Comparison of ENCODE assay signal across 8 mouse cellular contexts in the genomic region with DNA sequence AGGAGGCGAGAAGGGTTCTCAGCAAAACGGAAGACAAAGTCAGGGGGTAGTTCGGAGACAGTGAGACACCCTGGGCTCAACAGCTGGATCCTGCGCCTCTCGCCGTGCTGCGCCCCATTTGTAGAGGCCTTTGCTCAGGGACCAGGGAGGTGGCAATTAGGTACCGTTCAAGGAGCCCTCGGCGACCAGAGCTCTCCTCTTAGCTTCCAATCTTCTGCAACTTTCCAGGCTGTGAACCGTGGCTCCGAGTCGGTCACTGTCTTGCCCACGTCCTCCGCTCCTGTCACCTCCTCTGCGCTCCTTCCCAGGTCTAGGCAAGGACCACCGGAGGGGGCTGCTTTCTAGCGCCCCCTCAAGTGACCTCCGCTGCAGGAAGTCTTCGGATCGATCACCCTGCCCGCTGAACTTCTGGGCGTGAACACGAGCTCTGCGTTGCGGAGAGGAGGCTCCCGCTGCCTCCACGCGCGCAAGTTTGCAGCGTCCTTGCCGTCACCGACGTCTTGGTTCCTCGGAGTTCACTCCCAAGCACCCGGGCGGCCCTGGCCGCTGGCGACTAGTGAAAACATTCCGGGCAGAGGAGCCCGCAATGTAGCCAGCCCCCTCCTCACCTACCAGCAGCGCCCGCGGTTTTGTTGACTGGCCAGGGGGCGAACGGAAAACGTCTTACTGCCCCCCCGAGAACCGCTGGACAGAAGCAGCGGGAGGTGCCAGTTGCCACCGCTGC. TPM values are rescaled to one million over a fixed set of nuclear protein-coding genes. Genes with fewer than 3 reads are reported as not detected.
DNase-seq lines count a peak whose midpoint lies in the region; ATAC-seq and TF ChIP-seq lines count a peak whose summit lies in the region.

No protein-coding gene starts in this region.

- no peak for TF ChIP-seq POLR2A in ES-Bruce4 (IDR thresholded peaks at IDR 0.05; ENCODE audit: insufficient read depth, low read length)

- no peak for ATAC-seq in heart, embryonic 13.5 days (ENCODE audit: extremely low read depth, insufficient number of reproducible peaks, low FRiP score, low TSS enrichment)
- ATAC-seq in embryonic facial prominence, embryonic 13.5 days (ENCODE audit: insufficient number of reproducible peaks, insufficient read depth, low FRiP score, low TSS enrichment, low read depth) = no peak
- ATAC-seq in limb, embryonic 11.5 days (ENCODE audit: insufficient number of reproducible peaks, low FRiP score, low TSS enrichment, low read depth) = peak; percentile 44; the same call in 1 of the 2 replicates
- ATAC-seq in stomach, embryonic 14.5 days (ENCODE audit: insufficient number of reproducible peaks, insufficient read depth, low FRiP score, low read depth) = peak; percentile 43; the same call in 1 of the 2 replicates

- H3K9ac ChIP-seq in heart, embryonic 13.5 days = no peak overlapping the region
- 0 out of 2 replicates have a peak overlapping the region, but pooled peaks have one; percentile 6 for H3K9ac ChIP-seq in ES-Bruce4 (ENCODE audit: low read depth, poor library complexity, severe bottlenecking)
- H3K9ac ChIP-seq in embryonic facial prominence, embryonic 13.5 days = no peak overlapping the region
- H3K9ac ChIP-seq in limb, embryonic 11.5 days (ENCODE audit: low read length) = no peak overlapping the region
- no peak overlapping the region for H3K9ac ChIP-seq in stomach, embryonic 14.5 days (replicated peaks; ENCODE audit: low read depth, low read length)

- no peak overlapping the region for H3K27ac ChIP-seq in heart, embryonic 13.5 days (replicated peaks)
- H3K27ac ChIP-seq in ES-Bruce4 (ENCODE audit: insufficient read depth, low read length) = no peak overlapping the region
- no peak overlapping the region for H3K27ac ChIP-seq in embryonic facial prominence, embryonic 13.5 days
- H3K27ac ChIP-seq in limb, embryonic 11.5 days (replicated peaks; ENCODE audit: low read depth, low read length) = no peak overlapping the region
- no peak overlapping the region for H3K27ac ChIP-seq in stomach, embryonic 14.5 days (ENCODE audit: low read length)

- peak overlapping the region; percentile 53 for H3K4me3 ChIP-seq in heart, embryonic 13.5 days
- peak overlapping the region; percentile 77 for H3K4me3 ChIP-seq in ES-Bruce4 (ENCODE audit: low read depth, low read length)
- peak overlapping the region; percentile 48 for H3K4me3 ChIP-seq in embryonic facial prominence, embryonic 13.5 days
- peak overlapping the region; percentile 35 for H3K4me3 ChIP-seq in limb, embryonic 11.5 days (ENCODE audit: low read depth, low read length)
- peak overlapping the region; percentile 43 for H3K4me3 ChIP-seq in stomach, embryonic 14.5 days (ENCODE audit: low read depth, low read length)

- peak overlapping the region; percentile 87 for H3K4me2 ChIP-seq in heart, embryonic 13.5 days
- H3K4me2 ChIP-seq in embryonic facial prominence, embryonic 13.5 days = peak overlapping the region; percentile 92
- H3K4me2 ChIP-seq in limb, embryonic 11.5 days (ENCODE audit: low read depth, severe bottlenecking) = peak overlapping the region; percentile 68
- H3K4me2 ChIP-seq in stomach, embryonic 14.5 days (replicated peaks; ENCODE audit: low read depth, low read length) = peak overlapping the region; percentile 85

- peaks cover 18% of the 10 kb centered on the region for H3K4me1 ChIP-seq in heart, embryonic 13.5 days
- H3K4me1 ChIP-seq in ES-Bruce4 (ENCODE audit: control insufficient read depth, insufficient read depth, low read length) = no peaks in the 10 kb centered on the region
- peaks cover 18% of the 10 kb centered on the region for H3K4me1 ChIP-seq in embryonic facial prominence, embryonic 13.5 days
- H3K4me1 ChIP-seq in limb, embryonic 11.5 days (ENCODE audit: control insufficient read depth, insufficient read depth, low read length) = peaks cover 8% of the 10 kb centered on the region; the same call in 1 of the 2 replicates
- 0 out of 2 replicates have a peak, but pooled peaks cover 4% of the 10 kb centered on the region for H3K4me1 ChIP-seq in stomach, embryonic 14.5 days (ENCODE audit: control insufficient read depth, insufficient read depth, low read length)

- peaks cover 49% of the 10 kb centered on the region for H3K27me3 ChIP-seq in heart, embryonic 13.5 days (replicated peaks)
- H3K27me3 ChIP-seq in ES-Bruce4 (ENCODE audit: control insufficient read depth, insufficient read depth, low read length, poor library complexity, severe bottlenecking) = peaks cover 1% of the 10 kb centered on the region; the same call in 1 of the 2 replicates
- peaks cover 41% of the 10 kb centered on the region for H3K27me3 ChIP-seq in embryonic facial prominence, embryonic 13.5 days
- peaks cover 21% of the 10 kb centered on the region for H3K27me3 ChIP-seq in limb, embryonic 11.5 days (ENCODE audit: control insufficient read depth, insufficient read depth, low read length)
- peaks cover 22% of the 10 kb centered on the region for H3K27me3 ChIP-seq in stomach, embryonic 14.5 days (ENCODE audit: control insufficient read depth, insufficient read depth, low read length)

- no peaks in the 10 kb centered on the region for H3K36me3 ChIP-seq in heart, embryonic 13.5 days
- H3K36me3 ChIP-seq in ES-Bruce4 (ENCODE audit: control insufficient read depth, insufficient read depth, low read length, poor library complexity, severe bottlenecking) = no peaks in the 10 kb centered on the region
- H3K36me3 ChIP-seq in embryonic facial prominence, embryonic 13.5 days = no peaks in the 10 kb centered on the region
- H3K36me3 ChIP-seq in limb, embryonic 11.5 days (ENCODE audit: control insufficient read depth, insufficient read depth, low read length) = no peaks in the 10 kb centered on the region
- H3K36me3 ChIP-seq in stomach, embryonic 14.5 days (ENCODE audit: control insufficient read depth, insufficient read depth, low read length) = no peaks in the 10 kb centered on the region

- DNase-seq in heart, adult 18-20 months = no peak
- peak; percentile 24 for DNase-seq in limb, embryonic 11.5 days (ENCODE audit: low spot score)
- no peak for DNase-seq in urinary bladder, adult 2 months (ENCODE audit: low spot score)
- no peak for DNase-seq in adrenal gland, postnatal 25 days

- 2% methylated on average over 51 of the region's 51 CpGs for WGBS in heart, embryonic 13.5 days
- 2% methylated on average over 51 of the region's 51 CpGs for WGBS in embryonic facial prominence, embryonic 13.5 days
- WGBS in limb, embryonic 11.5 days = under 1% methylated on average over 50 of the region's 51 CpGs
- WGBS in stomach, embryonic 14.5 days = 2% methylated on average over 51 of the region's 51 CpGs

- TF ChIP-seq EP300 in ES-Bruce4 (IDR thresholded peaks at IDR 0.05; ENCODE audit: insufficient read depth, low read depth, low read length) = no peak

- TF ChIP-seq CTCF in ES-Bruce4 (IDR thresholded peaks at IDR 0.05; ENCODE audit: low read depth, low read length) = no peak

- H3K9me3 ChIP-seq in heart, embryonic 13.5 days = no peaks in the 10 kb centered on the region
- no peaks in the 10 kb centered on the region for H3K9me3 ChIP-seq in ES-Bruce4 (replicated peaks; ENCODE audit: control insufficient read depth, insufficient read depth, low read length, poor library complexity, severe bottlenecking)
- no peaks in the 10 kb centered on the region for H3K9me3 ChIP-seq in embryonic facial prominence, embryonic 13.5 days
- H3K9me3 ChIP-seq in limb, embryonic 11.5 days (ENCODE audit: control insufficient read depth, low read length) = no peaks in the 10 kb centered on the region
- H3K9me3 ChIP-seq in stomach, embryonic 14.5 days (ENCODE audit: control insufficient read depth, low read depth, low read length) = no peaks in the 10 kb centered on the region

RNA-seq across cellular contexts. Expression of a gene that starts 0.4 kb away (rescaled TPM):
- polyA plus RNA-seq in heart, embryonic 13.5 days (2015; fragmentation: Nextera tagmentation; extraction: Ambion mirVana) = 0.44 and 0.51 TPM in 2 replicates
- total RNA-seq in heart, adult 18-20 months (2021) = not detected
- polyA plus RNA-seq in ES-Bruce4 (2011; ENCODE audit: insufficient read depth, insufficient read length, low read depth, missing spikeins) = not detected in 2 replicates
- polyA plus RNA-seq in embryonic facial prominence, embryonic 13.5 days (2015; fragmentation: Nextera tagmentation; extraction: Ambion mirVana) = 0.51 and 0.66 TPM in 2 replicates
- 0.05 and 0.06 TPM in 2 replicates for polyA plus RNA-seq in limb, embryonic 11.5 days (2014; fragmentation: Nextera tagmentation; extraction: Ambion mirVana)
- polyA plus RNA-seq in stomach, embryonic 14.5 days (2014; fragmentation: Nextera tagmentation; extraction: Ambion mirVana) = 1.8 and 2.1 TPM in 2 replicates
- 0.01 and 0.04 TPM in 2 replicates for polyA plus RNA-seq in urinary bladder, adult 2 months (2012; rRNA removed)
- total RNA-seq in adrenal gland, postnatal 25 days (2021) = 0.09 TPM in 1 of 2 replicates, not detected in the other

Comparison
In these comparisons a context has a peak if more than half of its experiments do, and no peak if none do; other contexts are left out.
1. ATAC-seq: peak in limb, embryonic 11.5 days (single experiment) and stomach, embryonic 14.5 days (single experiment); none in heart, embryonic 13.5 days (single experiment) and embryonic facial prominence, embryonic 13.5 days (single experiment).
2. Peak in every context shown above with its lines, with median percentiles within 50 percentile points of each other: H3K4me2 ChIP-seq and H3K4me3 ChIP-seq.